Mouse (Mus musculus) bone marrow, adult 2 months (tissue): ENCODE data around the gene Ell3. TPM values are rescaled to one million over a fixed set of nuclear protein-coding genes. Genes with fewer than 3 reads are reported as not detected.

ENCODE experiments used
- H3K27ac ChIP-seq: fragments of 200-500 bp; 2 replicates; pipeline ENCODE4 v1.5.1; 2012; ENCODE audit warnings: low read depth, mild to moderate bottlenecking, control low read depth, inconsistent platforms, low read length; ENCODE audit not compliant: control insufficient read depth, poor library complexity, insufficient read depth
- H3K4me1 ChIP-seq: fragments of 200-500 bp; 2 replicates; pipeline ENCODE4 v1.6.1; 2011; ENCODE audit warnings: low read length; ENCODE audit not compliant: control insufficient read depth, insufficient read depth
- H3K4me3 ChIP-seq: fragments of 200-500 bp; replicated peaks from 2 replicates; pipeline ENCODE3; 2011; ENCODE audit warnings: mild to moderate bottlenecking, low read depth, low read length, control low read depth; ENCODE audit not compliant: control insufficient read depth
- CTCF ChIP-seq: fragments of 200-500 bp; IDR thresholded peaks from 2 replicates; pipeline ENCODE4 v1.5.1; 2011; ENCODE audit warnings: low read length, control low read depth; ENCODE audit not compliant: control insufficient read depth, insufficient read depth
- POLR2A ChIP-seq: fragments of 200-500 bp; IDR thresholded peaks from 2 replicates; pipeline ENCODE4 v1.6.1; 2011; ENCODE audit warnings: low read depth, mild to moderate bottlenecking, control low read depth, low read length, borderline replicate concordance; ENCODE audit not compliant: control insufficient read depth
- WGBS: fragments of 180-500 bp; shearing (Covaris S2); methylation state at CpG from one replicate; pipeline ENCODE4 v1.1.7; 2018; 5-methylcytosine and 5-hydroxymethylcytosine counted together
- polyA plus RNA-seq: library from polyadenylated mRNA; stranded (reverse); fragments of >200 nt; gene quantifications from 2 replicates; pipeline ENCODE4 v1.2.4, GENCODE M21; 2011; ENCODE audit warnings: low replicate concordance; ENCODE audit not compliant: missing spikeins, insufficient read depth, insufficient read length

Gene Ell3
- polyA plus RNA-seq, 1 experiment, result 9.1 TPM

- no peak for TF ChIP-seq CTCF
- no peak for TF ChIP-seq POLR2A
- Histone ChIP-seq H3K4me3 (peak overlapping the region; percentile 64), H3K27ac (no peak overlapping the region), H3K4me1 (peaks cover 1% of the 10 kb centered on the region; the same call in 1 of the 2 replicates)
- 5% methylated on average over 8 of the region's 8 CpGs for WGBS
Measured at GRCm38 (mm10) chr2:121443068-121443349, 1.1 kb downstream of the Ell3 start.

DNA sequence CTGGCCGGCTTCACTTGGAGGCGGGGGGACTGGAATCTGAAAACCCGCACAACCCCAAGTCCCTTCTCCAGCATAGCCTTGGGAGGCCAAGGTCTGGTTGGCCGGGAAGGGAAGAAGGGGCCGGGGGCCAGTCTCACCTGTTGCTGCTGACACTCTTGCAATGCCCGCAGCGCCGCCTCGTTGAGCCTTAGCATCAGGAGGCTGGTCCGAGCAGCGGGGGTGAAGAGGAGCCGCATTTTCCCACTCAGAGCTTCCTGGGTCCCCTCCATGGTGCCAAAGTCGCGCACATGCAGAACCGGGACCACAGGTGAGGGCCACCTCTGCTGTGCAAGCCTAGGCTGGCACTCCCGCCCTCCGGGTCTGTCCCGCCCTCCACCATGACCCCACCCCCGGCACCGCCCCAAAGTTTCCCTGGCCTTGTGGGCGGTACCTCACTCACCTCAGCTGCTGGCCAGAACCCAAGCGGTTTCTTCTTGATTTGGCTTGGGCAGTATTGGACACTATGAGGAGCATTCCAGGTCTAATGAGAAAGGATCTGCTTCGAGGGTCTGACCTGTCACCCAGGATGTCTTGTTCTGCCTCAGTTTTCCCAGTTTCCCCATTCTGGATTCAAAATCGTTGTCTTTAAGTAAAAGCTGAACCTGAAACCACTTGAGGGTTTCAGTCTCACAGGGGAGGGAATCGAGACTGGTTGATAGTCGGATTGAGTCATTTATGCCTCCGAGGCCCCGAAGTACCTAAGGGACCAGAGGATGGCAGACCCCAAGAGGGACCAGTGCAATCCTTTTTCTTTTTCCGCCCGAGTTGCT, 1.6 kb downstream of the Ell3 start:
- WGBS, result under 1% methylated on average over 30 of the region's 30 CpGs
- Histone ChIP-seq H3K27ac (peak overlapping the region; percentile 13; the same call in 1 of the 2 replicates), H3K4me3 (peak overlapping the region; percentile 64), H3K4me1 (peaks cover 1% of the 10 kb centered on the region; the same call in 1 of the 2 replicates)
- TF ChIP-seq CTCF (no peak), POLR2A (no peak)

DNA sequence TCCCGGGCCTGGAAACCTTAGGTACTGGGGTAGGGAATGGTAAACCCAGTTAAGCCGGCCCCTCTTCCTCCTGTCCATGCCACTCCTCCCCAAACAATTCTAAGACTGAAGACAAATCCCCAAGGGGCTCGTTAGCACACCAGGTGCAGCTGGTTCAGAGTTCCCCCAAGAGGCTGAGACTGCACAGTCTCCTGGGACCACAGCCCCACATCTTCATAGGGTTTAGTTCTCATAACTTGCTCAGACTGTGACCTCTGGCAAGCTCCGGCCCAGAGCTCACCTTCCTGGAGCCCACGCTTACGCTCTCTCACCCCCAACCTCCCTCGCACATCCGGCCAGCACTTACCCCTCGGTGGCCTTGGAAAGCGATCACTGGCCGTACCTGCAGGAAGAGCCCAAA, 2.3 kb downstream of the Ell3 start:
- Histone ChIP-seq H3K27ac (peak overlapping the region; percentile 13; the same call in 1 of the 2 replicates), H3K4me3 (peak overlapping the region; percentile 64), H3K4me1 (peaks cover 1% of the 10 kb centered on the region; the same call in 1 of the 2 replicates)
- 26% methylated on average over 11 of the region's 11 CpGs for WGBS
- TF ChIP-seq CTCF, result no peak
- TF ChIP-seq POLR2A, result no peak

DNA sequence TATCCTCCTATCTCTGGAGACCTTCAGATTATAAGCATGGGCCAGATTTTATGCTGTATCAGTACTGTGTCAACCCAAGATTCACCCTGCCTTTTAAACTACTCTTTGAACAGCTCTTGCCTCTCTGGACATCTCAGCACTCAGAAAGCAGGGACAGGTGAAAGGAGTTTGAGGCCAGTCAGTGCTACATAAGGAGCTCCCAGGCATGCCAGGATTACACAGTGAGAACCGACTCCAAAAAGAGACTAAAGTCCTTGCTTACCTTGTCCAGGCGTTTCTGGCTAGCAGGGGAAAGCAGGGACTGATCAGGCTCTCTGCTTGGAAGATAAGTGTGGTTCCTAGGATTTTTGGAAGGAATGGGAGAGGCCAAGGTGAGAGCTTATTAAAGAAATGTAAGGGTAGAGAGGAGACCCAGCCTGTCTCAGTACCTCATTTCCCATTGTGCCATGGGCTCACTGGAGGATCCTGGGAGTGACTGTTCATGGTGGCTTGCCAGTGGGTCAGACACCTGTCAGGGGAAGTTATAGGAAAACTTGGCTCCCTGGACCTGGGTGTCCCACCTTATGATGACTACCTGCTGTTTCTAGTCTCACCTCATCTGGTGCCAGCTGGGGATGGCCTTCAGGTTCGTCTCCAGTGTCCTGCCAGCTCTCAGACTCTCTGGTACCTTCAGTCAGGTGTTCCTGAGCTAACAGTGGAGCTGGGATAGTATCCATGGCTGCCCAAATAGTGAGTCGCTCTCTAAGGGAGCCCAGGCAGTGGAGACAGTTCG, 3.1 kb downstream of the Ell3 start:
- TF ChIP-seq CTCF (no peak), POLR2A (no peak)
- 72% methylated on average over 5 of the region's 5 CpGs for WGBS
- H3K4me3 ChIP-seq, result no peak overlapping the region
- peaks cover 1% of the 10 kb centered on the region; the same call in 1 of the 2 replicates for H3K4me1 ChIP-seq
- H3K27ac ChIP-seq, result no peak overlapping the region

DNA sequence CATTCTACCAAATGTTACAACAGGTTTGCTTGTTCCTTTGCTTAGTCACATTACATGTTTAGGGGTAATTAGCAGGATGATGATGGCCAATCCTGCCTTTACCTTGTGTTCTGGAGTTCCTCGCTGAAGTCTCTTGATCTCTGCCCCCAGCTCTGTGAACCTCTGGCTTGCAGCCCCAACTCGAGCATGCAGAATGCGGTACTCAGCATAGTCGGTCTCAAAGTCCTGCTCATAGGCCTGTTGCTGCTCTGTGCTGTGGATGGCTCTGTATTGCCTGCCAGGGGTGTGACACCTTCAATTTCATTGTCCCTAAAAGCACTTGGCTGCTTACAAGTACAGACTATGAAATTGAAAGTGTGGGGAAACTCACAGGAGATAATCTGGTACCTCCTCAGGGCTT, 4.3 kb downstream of the Ell3 start:
- H3K4me3 ChIP-seq, result no peak overlapping the region
- no peak for TF ChIP-seq POLR2A
- no peak for TF ChIP-seq CTCF
- H3K27ac ChIP-seq, result no peak overlapping the region
- WGBS, result 76% methylated on average over 4 of the region's 4 CpGs
- peaks cover 1% of the 10 kb centered on the region; the same call in 1 of the 2 replicates for H3K4me1 ChIP-seq

DNA sequence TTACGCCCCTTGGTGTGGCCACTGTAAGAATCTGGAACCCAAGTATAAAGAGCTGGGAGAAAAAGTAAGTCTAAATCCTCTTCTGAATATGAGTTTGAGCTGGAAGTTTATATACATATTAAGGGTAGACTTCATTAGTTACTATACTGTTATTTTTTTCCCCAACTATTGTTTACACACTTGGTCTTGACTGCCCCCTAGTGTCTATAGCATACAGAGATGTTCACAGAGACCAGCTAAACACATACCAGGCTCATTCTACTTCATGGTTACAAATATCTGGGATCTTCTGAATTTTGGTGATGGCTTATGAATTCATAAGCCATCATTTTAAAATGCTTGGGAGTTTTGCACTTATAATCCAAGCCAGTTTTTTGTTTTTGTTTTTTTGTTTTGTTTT, 9.2 kb downstream of the Ell3 start:
- Histone ChIP-seq H3K4me1 (no peaks in the 10 kb centered on the region), H3K4me3 (no peak overlapping the region), H3K27ac (no peak overlapping the region)
- 96% methylated on average over 1 of the region's 1 CpGs for WGBS
- TF ChIP-seq POLR2A (no peak), CTCF (0 out of 2 replicates have a peak, but pooled peaks have one; percentile 17)

DNA sequence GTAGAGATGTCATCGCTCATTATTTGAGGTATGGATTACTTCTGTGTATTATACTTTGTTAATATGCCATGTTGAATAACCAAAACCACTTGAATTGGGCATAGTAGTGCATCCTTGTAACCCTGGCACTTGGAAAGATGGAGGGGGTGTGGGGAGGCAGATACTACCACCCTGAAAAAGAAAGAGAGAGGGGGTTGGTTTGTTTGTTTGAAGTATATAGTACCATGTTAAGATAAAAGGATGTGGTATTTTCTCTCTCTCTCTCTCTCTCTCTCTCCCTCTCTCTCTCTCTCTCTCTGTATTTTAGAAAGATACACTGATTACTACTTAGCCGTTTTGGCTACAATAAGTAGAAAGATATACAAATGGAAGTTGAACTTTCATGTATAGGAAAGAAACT, 18.2 kb downstream of the Ell3 start:
- H3K4me3 ChIP-seq, result no peak overlapping the region
- no peak overlapping the region for H3K27ac ChIP-seq
- no peaks in the 10 kb centered on the region for H3K4me1 ChIP-seq
- 85% methylated on average over 2 of the region's 2 CpGs for WGBS
- TF ChIP-seq POLR2A (no peak), CTCF (no peak)

GRCm38 (mm10) chr2:121423166-121423565, 20.9 kb downstream of the Ell3 start:
- no peaks in the 10 kb centered on the region for H3K4me1 ChIP-seq
- WGBS, result 72% methylated on average over 2 of the region's 2 CpGs
- H3K4me3 ChIP-seq, result no peak overlapping the region
- TF ChIP-seq POLR2A (no peak), CTCF (no peak)
- no peak overlapping the region for H3K27ac ChIP-seq
